Mouse (Mus musculus): Measurements from ENCODE around the gene Olfr1219. TPM values are rescaled to one million over a fixed set of nuclear protein-coding genes. Genes with fewer than 3 reads are reported as not detected.

Olfr1219 gene
- polyA plus RNA-seq, 1 experiment from 2014 or later, result not detected

Other genes starting within 250 kb of the Olfr1219 start
- gene Olfr1204, start 234.2 kb downstream of the Olfr1219 start, polyA plus RNA-seq (2014; fragmentation: Nextera tagmentation; extraction: Ambion mirVana), result not detected in 2 replicates
- not detected in 2 replicates for gene Olfr1206, start 220.3 kb downstream of the Olfr1219 start, polyA plus RNA-seq (2014; fragmentation: Nextera tagmentation; extraction: Ambion mirVana)
- gene Olfr1208, start 181.2 kb downstream of the Olfr1219 start, polyA plus RNA-seq (2014; fragmentation: Nextera tagmentation; extraction: Ambion mirVana), result not detected in 2 replicates
- not detected in 2 replicates for gene Olfr1209, start 168.4 kb downstream of the Olfr1219 start, polyA plus RNA-seq (2014; fragmentation: Nextera tagmentation; extraction: Ambion mirVana)
- gene Olfr1211, start 145.4 kb downstream of the Olfr1219 start, polyA plus RNA-seq (2014; fragmentation: Nextera tagmentation; extraction: Ambion mirVana), result not detected in 2 replicates
- gene Olfr1212, start 129.5 kb downstream of the Olfr1219 start, polyA plus RNA-seq (2014; fragmentation: Nextera tagmentation; extraction: Ambion mirVana), result not detected in 2 replicates
- gene Gm13762, start 103.2 kb downstream of the Olfr1219 start, polyA plus RNA-seq (2014; fragmentation: Nextera tagmentation; extraction: Ambion mirVana), result not detected in 2 replicates
- gene Olfr1214, start 90.9 kb downstream of the Olfr1219 start, polyA plus RNA-seq (2014; fragmentation: Nextera tagmentation; extraction: Ambion mirVana), result not detected in 2 replicates
- not detected in 2 replicates for gene Olfr1215, start 76.5 kb downstream of the Olfr1219 start, polyA plus RNA-seq (2014; fragmentation: Nextera tagmentation; extraction: Ambion mirVana)
- not detected in 2 replicates for gene Olfr1216, start 65.2 kb downstream of the Olfr1219 start, polyA plus RNA-seq (2014; fragmentation: Nextera tagmentation; extraction: Ambion mirVana)
- not detected in 2 replicates for gene Olfr1217, start 51.4 kb downstream of the Olfr1219 start, polyA plus RNA-seq (2014; fragmentation: Nextera tagmentation; extraction: Ambion mirVana)
- gene Olfr1218, start 22.3 kb downstream of the Olfr1219 start, polyA plus RNA-seq (2014; fragmentation: Nextera tagmentation; extraction: Ambion mirVana), result not detected in 2 replicates
- not detected in 2 replicates for gene Olfr1220, start 23.3 kb upstream of the Olfr1219 start, polyA plus RNA-seq (2014; fragmentation: Nextera tagmentation; extraction: Ambion mirVana)
- gene Olfr1221, start 33.8 kb upstream of the Olfr1219 start, polyA plus RNA-seq (2014; fragmentation: Nextera tagmentation; extraction: Ambion mirVana), result not detected in 2 replicates
- not detected in 2 replicates for gene Olfr1222, start 49.5 kb upstream of the Olfr1219 start, polyA plus RNA-seq (2014; fragmentation: Nextera tagmentation; extraction: Ambion mirVana)
- gene Olfr1223, start 68.0 kb upstream of the Olfr1219 start, polyA plus RNA-seq (2014; fragmentation: Nextera tagmentation; extraction: Ambion mirVana), result not detected in 2 replicates
- not detected in 2 replicates for gene Olfr1224-ps1, start 80.6 kb upstream of the Olfr1219 start, polyA plus RNA-seq (2014; fragmentation: Nextera tagmentation; extraction: Ambion mirVana)
- not detected in 2 replicates for gene Olfr1225, start 91.2 kb upstream of the Olfr1219 start, polyA plus RNA-seq (2014; fragmentation: Nextera tagmentation; extraction: Ambion mirVana)
- not detected in 2 replicates for gene Olfr1226, start 116.5 kb upstream of the Olfr1219 start, polyA plus RNA-seq (2014; fragmentation: Nextera tagmentation; extraction: Ambion mirVana)
- gene Olfr1228, start 170.5 kb upstream of the Olfr1219 start, polyA plus RNA-seq (2014; fragmentation: Nextera tagmentation; extraction: Ambion mirVana), result not detected in 2 replicates
- gene Olfr1229, start 204.5 kb upstream of the Olfr1219 start, polyA plus RNA-seq (2014; fragmentation: Nextera tagmentation; extraction: Ambion mirVana), result not detected in 2 replicates
- gene Olfr1230, start 213.8 kb upstream of the Olfr1219 start, polyA plus RNA-seq (2014; fragmentation: Nextera tagmentation; extraction: Ambion mirVana), result not detected in 2 replicates
- not detected in 2 replicates for gene Olfr1231, start 223.6 kb upstream of the Olfr1219 start, polyA plus RNA-seq (2014; fragmentation: Nextera tagmentation; extraction: Ambion mirVana)
- not detected in 2 replicates for gene Olfr1232, start 246.2 kb upstream of the Olfr1219 start, polyA plus RNA-seq (2014; fragmentation: Nextera tagmentation; extraction: Ambion mirVana)

Measured in hindbrain, embryonic 11.5 days (tissue).